Mouse (Mus musculus): ENCODE measurements around the gene Yap1. TPM values are rescaled to one million over a fixed set of nuclear protein-coding genes. Genes with fewer than 3 reads are reported as not detected.

Gene Yap1
- 10 to 100 TPM; 96.3 to 98.0 TPM for total RNA-seq (2021)
- long read RNA-seq, experiment 1, full-length matches to known transcripts, result 8 of 22 reads
- long read RNA-seq, experiment 1, partial matches to known transcripts, result 0 of 22 reads
- long read RNA-seq, experiment 1, other reads (novel, unspliced or antisense), result 14 of 22 reads
- long read RNA-seq, experiment 2, full-length matches to known transcripts, result 14 of 44 reads
- long read RNA-seq, experiment 2, partial matches to known transcripts, result 6 of 44 reads
- long read RNA-seq, experiment 2, other reads (novel, unspliced or antisense), result 24 of 44 reads

- DNase-seq (ENCODE audit: low spot score in 2 of 2), result peak; percentile 71 to 79
These were observed at the start of gene Yap1 for GRCm38 (mm10) chr9:8004370-8004991. Gene Yap1 (minus strand): TSS chr9:8004596.

GRCm38 (mm10) chr9:8043044-8043387, 38.6 kb upstream of the Yap1 start:
- DNase-seq (ENCODE audit: low spot score in 2 of 2), result no peak

- peak; percentile 84 to 93 for DNase-seq (ENCODE audit: low spot score in 2 of 2)
These were observed 38.1 kb upstream of the Yap1 start, which contains the start of gene Cfap300 for GRCm38 (mm10) chr9:8042338-8043043. Gene Cfap300 (minus strand): TSS chr9:8042823.

- no peak for DNase-seq (ENCODE audit: low spot score in 2 of 2)
These were observed 31.1 kb upstream of the Yap1 start for GRCm38 (mm10) chr9:8035546-8035945.

- no peak for DNase-seq (ENCODE audit: low spot score in 2 of 2)
These were observed 30.7 kb upstream of the Yap1 start for GRCm38 (mm10) chr9:8035091-8035490.

- no peak for DNase-seq (ENCODE audit: low spot score in 2 of 2)
These were observed 29.7 kb upstream of the Yap1 start for GRCm38 (mm10) chr9:8034143-8034542.

GRCm38 (mm10) chr9:8032847-8033246, 28.5 kb upstream of the Yap1 start:
- no peak for DNase-seq (ENCODE audit: low spot score in 2 of 2)

GRCm38 (mm10) chr9:8018609-8019008, 14.2 kb upstream of the Yap1 start:
- DNase-seq (ENCODE audit: low spot score in 2 of 2), result no peak

- no peak for DNase-seq (ENCODE audit: low spot score in 2 of 2)
These were observed 13.0 kb upstream of the Yap1 start for GRCm38 (mm10) chr9:8017253-8017913.

GRCm38 (mm10) chr9:8003301-8004271, 810 bp downstream of the Yap1 start:
- DNase-seq (ENCODE audit: low spot score in 2 of 2), result peak; percentile 39 to 50

- no peak for DNase-seq (ENCODE audit: low spot score in 2 of 2)
These were observed 1.6 kb downstream of the Yap1 start for GRCm38 (mm10) chr9:8002806-8003205.

GRCm38 (mm10) chr9:8001352-8001751, 3.0 kb downstream of the Yap1 start:
- no peak for DNase-seq (ENCODE audit: low spot score in 2 of 2)

GRCm38 (mm10) chr9:7994275-7994674, 10.1 kb downstream of the Yap1 start:
- DNase-seq (ENCODE audit: low spot score in 2 of 2), result no peak

GRCm38 (mm10) chr9:7992651-7993050, 11.7 kb downstream of the Yap1 start:
- DNase-seq (ENCODE audit: low spot score in 2 of 2), result no peak

GRCm38 (mm10) chr9:7990897-7991296, 13.5 kb downstream of the Yap1 start:
- DNase-seq (ENCODE audit: low spot score in 2 of 2), result no peak

GRCm38 (mm10) chr9:7987119-7987518, 17.3 kb downstream of the Yap1 start:
- no peak for DNase-seq (ENCODE audit: low spot score in 2 of 2)

GRCm38 (mm10) chr9:7984287-7984686, 20.1 kb downstream of the Yap1 start:
- no peak for DNase-seq (ENCODE audit: low spot score in 2 of 2)

- DNase-seq (ENCODE audit: low spot score in 2 of 2), result no peak
These were observed 20.7 kb downstream of the Yap1 start for GRCm38 (mm10) chr9:7983665-7984064.

- DNase-seq (ENCODE audit: low spot score in 2 of 2), result no peak
These were observed 24.2 kb downstream of the Yap1 start for GRCm38 (mm10) chr9:7980162-7980561.

GRCm38 (mm10) chr9:7979153-7979916, 25.1 kb downstream of the Yap1 start:
- no peak for DNase-seq (ENCODE audit: low spot score in 2 of 2)

Data from adrenal gland, postnatal 4 days (tissue).